Mouse (Mus musculus) bone marrow macrophage, adult 2 months (primary cell): ENCODE data around the gene Clic4.

Experiments used
- CTCF ChIP-seq: IDR thresholded peaks from 2 replicates; pipeline ENCODE4 v1.5.1; 2012; ENCODE audit warnings: low read depth, mild to moderate bottlenecking, low read length, moderate library complexity
- POLR2A ChIP-seq: IDR thresholded peaks from 2 replicates; pipeline ENCODE4 v1.6.1; 2012; ENCODE audit warnings: mild to moderate bottlenecking, low read depth, low read length, borderline replicate concordance

- TF ChIP-seq CTCF = no peak
- TF ChIP-seq POLR2A = no peak
Observed at GRCm38 (mm10) chr4:135310371-135310770, 37.8 kb upstream of the Clic4 start.
